Mouse (Mus musculus): ENCODE data around the gene Rbfox1.
A peak's percentile ranks its signal among the peaks of the same experiment; 100 is the strongest.

Rbfox1 gene

DNA sequence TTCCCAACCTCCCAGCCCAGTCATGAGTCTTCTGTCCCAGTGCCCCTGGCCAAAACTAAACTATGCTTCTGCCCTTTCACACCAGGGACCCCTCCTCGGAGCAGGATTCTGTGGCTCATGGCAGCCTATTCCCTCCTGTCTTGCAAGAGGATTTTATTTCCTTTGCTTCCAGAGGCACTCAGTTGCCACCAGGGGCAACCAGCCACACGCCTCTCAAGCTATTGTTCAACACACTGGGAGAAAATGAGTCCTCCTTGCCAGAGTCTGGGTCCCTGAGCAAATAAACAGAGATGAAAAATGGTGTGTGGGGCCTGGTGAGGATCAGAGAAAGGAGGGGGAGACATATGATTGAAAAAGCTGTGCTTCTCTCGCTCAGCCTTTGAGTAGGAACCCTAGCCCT, 327.8 kb downstream of the Rbfox1 start:
- DNase-seq (ENCODE audit: low spot score), result no peak

DNA sequence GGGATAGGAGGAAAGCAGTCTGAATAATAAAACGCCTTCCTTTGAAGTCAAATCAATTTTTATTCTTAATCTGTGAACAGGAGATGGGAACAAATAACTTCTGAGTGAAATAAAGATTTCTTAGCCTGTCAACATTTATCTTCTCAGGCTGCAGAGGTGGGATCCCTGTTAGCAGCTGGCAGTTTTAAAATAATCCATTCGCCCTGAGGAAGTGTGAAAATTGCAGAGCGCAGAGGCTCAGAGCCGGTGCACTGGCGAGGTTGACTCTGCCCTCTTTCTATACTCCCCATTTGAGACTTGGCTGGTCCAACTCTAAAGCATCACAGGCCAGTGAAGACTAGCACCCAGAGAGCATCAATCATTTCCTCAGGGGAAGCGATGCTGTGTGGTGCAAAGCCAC, 342.3 kb downstream of the Rbfox1 start:
- DNase-seq (ENCODE audit: low spot score), result no peak

- DNase-seq (ENCODE audit: low spot score), result no peak
Observed at GRCm38 (mm10) chr16:6232966-6233365, 347.8 kb downstream of the Rbfox1 start.

DNA sequence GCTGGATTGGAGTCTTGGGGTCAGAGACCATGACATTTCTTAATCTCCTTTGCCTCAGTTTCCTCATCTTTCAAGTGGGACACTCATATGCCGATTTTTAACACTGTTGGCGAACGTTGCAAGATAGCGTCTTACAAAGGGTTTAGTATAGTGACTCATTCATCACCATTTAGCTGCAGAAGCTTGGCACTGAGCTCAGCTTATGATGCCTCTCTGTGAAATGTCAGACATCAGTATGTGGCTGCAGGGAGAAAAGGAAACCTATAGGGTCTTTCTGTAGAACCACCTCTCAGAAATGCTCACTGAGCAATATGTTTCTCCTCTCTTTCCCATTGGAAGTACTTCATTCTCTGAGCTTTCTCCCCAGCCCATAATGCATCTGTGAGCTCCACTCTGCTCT, 356.2 kb downstream of the Rbfox1 start:
- DNase-seq (ENCODE audit: low spot score), result no peak

- no peak for DNase-seq (ENCODE audit: low spot score)
Observed at GRCm38 (mm10) chr16:6242468-6242867, 357.3 kb downstream of the Rbfox1 start.

- DNase-seq (ENCODE audit: low spot score), result no peak
Observed at GRCm38 (mm10) chr16:6247569-6247968, 362.4 kb downstream of the Rbfox1 start.

- no peak for DNase-seq (ENCODE audit: low spot score)
Observed at GRCm38 (mm10) chr16:6264557-6264956, 379.4 kb downstream of the Rbfox1 start.

- no peak for DNase-seq (ENCODE audit: low spot score)
Observed at GRCm38 (mm10) chr16:6265610-6266009, 380.5 kb downstream of the Rbfox1 start.

DNA sequence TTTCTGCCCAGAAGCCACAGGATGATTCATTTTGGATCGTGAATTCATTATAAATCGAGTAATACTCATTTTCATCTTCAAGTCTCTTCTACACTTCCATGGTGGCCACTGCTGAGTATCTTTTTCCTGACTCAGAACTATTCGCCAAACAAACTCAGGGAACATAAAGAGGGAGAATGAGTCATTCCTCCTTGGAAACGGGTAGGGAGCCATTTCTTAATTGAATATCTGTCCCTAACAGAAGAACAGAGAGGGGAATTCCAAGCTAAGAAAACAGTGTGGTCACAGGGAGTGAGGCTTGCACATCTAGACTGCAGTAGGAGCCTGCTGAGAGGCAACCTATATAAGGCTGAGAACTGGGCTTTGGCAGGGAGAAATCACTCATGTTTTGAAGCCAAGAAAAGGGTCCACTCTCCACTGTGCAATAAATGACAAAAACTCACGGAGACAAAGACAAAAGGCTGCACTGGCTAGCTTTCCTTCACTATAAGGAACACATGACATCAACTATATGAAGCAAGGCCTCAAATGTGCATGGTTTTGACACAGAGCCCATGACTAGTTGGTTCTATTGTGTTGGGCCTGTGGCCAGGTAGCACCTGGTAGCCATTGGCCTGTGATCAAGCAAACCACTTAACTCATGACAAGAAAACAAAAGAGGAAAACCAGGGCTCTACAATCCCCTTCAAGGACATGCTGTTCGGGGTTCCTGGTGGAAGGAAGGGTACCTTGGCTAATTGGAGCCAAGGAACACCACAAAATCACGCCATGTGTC, 386.6 kb downstream of the Rbfox1 start:
- DNase-seq (ENCODE audit: low spot score), result no peak

GRCm38 (mm10) chr16:6283496-6283895, 398.3 kb downstream of the Rbfox1 start:
- no peak for DNase-seq (ENCODE audit: low spot score)

- DNase-seq (ENCODE audit: low spot score), result no peak
Observed at GRCm38 (mm10) chr16:6284317-6284716, 399.2 kb downstream of the Rbfox1 start.

DNA sequence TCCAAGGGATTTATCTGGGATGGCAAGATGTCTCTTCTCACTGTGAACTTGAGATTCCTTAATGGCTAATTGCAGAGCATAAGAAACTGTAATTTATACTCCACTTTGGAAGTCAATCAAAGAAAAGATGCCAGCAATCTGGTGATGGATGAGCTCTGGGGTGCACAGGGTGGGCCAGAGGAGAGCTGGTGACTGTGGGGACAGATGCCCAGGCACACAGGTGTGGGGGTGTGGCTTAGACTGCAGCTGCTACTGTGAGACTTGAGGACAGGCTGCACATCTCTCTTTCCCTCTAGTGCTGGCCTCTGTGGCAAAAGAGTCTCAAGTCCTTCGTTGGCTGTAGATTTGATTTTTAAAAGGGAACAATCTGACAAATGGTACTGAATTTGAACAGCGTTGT, 402.5 kb downstream of the Rbfox1 start:
- DNase-seq (ENCODE audit: low spot score), result no peak

DNA sequence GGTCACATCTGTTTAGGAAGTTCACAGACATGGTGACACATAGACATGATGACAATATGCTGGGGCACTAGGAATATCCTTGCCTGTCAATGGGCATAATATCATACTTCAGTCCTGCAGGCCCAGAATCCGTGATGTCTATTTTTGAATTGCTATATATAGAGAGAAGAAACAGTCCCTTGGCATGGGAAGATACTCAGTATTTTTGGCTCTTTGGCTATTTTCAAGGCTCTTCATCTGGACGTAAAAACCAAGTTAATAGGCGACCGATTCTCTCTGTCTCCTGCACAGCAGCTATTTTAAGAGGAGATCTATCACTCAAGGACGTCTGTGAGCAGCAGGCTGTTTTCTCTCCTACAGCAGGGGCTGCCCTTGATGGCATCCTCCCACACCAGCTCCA, 415.0 kb downstream of the Rbfox1 start:
- DNase-seq (ENCODE audit: low spot score), result no peak

DNA sequence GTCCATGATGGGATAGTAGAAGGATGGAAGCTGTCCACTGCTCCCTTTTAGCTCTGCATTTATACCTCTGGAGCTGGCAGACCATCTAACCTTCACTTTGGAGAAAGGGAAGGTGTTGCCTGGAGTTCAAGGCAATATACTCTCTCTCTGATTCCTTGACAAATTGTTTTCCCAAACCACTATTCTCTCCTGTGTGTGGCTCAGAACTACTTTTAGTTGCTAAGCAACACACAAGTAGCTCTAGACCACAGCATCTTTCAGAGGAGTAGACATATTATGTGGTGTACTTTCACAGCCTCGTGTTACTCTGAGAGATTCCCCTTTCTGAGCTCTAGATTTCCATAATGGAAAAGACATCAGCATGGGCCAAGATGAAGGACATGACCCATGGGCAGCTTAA, 417.9 kb downstream of the Rbfox1 start:
- DNase-seq (ENCODE audit: low spot score), result no peak

DNA sequence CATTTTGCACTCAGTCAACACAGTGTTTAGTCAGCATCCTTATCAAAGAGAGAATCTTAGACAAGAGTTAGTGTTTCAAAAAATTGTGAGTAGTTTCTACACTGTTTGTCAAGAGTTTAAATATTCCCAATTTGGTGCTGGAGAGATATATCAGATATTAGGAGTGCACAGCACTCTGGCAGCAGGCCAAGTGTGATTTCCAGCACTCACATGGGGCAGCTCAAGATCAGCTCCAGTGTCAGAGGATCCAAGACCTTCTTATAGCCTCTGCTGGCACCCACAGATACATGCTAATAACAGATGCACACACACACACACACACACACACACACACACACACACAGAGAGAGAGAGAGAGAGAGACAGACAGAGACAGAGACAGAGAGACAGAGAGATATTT, 424.8 kb downstream of the Rbfox1 start:
- DNase-seq (ENCODE audit: low spot score), result peak; percentile 43

DNA sequence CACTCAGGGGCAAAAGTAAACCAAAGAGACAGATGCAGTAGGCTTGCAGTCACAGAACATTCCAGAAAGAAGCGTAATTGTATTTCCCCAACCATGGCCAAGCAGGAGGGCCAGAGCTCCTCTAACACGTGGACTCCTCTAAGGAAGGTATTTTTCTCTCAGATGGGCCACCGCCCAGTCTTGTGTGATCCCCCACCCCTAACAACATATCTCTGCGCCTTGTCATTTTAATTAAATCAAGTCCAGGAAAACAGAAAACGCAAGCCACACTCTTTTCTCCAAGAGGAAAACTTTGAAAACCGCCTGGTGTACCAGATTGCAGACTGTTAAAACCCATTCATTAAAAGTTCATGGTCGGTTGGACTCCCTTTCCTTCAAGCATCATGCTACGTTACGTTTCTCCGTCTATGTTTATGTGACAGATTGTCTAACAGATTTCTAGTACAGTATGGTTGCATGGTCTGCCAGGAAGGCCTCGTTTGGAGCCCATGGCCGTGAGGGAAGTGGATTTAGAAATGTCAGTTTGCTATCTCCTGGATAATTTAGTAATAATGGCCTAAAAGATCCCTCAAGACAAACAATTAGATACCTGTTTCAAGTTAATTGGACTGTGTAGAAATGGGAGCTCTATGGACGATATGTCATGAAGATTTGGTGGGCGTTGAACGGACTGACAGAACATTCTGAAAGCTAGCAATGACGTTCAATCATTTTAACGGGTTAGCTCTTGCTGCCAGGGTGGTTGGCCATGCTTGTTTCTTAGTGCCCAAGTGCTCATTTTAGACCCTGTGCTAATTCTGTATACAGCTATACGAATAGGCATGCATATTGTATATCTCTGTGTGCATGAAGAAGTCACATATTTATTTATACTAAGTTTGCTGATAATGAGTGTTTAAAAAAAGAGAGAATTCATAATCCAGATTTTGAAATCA, 425.9 kb downstream of the Rbfox1 start:
- no peak for DNase-seq (ENCODE audit: low spot score)

GRCm38 (mm10) chr16:6313689-6314088, 428.5 kb downstream of the Rbfox1 start:
- DNase-seq (ENCODE audit: low spot score), result no peak

DNA sequence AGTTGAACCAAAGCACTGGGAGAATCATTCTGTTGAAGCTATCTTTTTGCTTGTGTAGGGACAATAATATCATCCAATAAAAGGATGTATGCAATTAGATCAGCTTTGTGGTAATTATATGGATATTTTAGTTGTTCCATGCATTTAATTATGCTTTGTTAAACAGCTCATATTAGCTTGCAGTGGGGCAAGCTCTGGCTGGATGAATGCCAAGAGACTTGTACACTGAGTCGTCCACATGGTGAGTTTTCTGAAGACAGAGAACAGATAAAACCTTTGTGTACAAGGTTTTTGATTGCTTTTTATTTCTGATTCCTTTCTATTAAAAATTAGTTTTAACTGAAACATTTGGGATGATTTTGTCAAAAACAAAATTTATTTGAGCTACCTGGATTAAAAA, 439.7 kb downstream of the Rbfox1 start:
- no peak for DNase-seq (ENCODE audit: low spot score)

- no peak for DNase-seq (ENCODE audit: low spot score)
Observed at GRCm38 (mm10) chr16:6331400-6331939, 446.3 kb downstream of the Rbfox1 start.

GRCm38 (mm10) chr16:6333273-6333672, 448.1 kb downstream of the Rbfox1 start:
- DNase-seq (ENCODE audit: low spot score), result no peak

- no peak for DNase-seq (ENCODE audit: low spot score)
Observed at GRCm38 (mm10) chr16:6348103-6348502, 462.9 kb downstream of the Rbfox1 start.

GRCm38 (mm10) chr16:6348581-6349241, 463.6 kb downstream of the Rbfox1 start:
- peak; percentile 51 for DNase-seq (ENCODE audit: low spot score)
